Mouse (Mus musculus): ENCODE measurements around the gene Ppp4r4. TPM values are rescaled to one million over a fixed set of nuclear protein-coding genes. Genes with fewer than 3 reads are reported as not detected.
A peak's percentile ranks its signal among the peaks of the same experiment; 100 is the strongest.

The Ppp4r4 gene
- polyA plus RNA-seq, 1 experiment, result 22.3 TPM

DNA sequence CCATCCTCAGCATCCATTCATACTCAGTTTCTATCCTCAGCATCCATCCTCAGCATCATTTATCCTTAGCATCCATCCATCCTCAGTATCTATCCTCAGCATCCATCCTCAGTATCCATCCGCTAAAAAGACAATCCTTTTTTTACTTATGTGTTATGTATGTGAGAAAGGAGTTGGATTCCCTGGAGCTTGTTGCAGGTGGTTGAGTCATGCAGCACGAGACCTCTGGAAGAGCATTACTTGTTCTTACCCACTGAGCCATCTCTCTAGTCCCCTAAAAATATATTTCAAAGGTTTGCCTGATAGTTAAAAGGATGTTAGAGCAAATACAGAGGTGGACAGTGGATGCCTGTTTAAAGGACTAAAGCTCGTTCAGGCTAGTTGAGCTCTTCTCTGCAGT lies 69.8 kb downstream of the Ppp4r4 start:
- H3K4me3 ChIP-seq (replicated peaks; ENCODE audit: insufficient read depth, low read depth, low read length), result no peak overlapping the region
- 83% methylated on average over 3 of the region's 3 CpGs for WGBS

DNA sequence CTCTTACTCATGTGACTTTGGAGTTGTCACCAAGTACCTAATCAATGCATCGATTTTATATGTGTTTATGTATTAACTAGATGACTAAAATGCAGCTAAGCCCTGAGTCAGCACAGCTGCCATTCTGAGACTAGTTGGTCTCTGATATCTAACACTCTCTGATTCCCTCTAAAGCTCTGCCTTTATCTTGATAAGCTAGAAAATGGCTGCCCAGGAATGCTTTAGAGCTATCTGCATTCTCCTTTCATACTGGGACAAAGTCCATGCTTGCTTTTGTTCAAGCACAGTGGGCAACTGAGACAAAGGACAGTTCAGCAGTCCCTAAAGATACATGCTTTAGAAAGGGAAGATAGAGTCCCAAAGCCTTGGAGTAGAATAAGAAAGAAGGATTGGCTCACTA lies 83.1 kb downstream of the Ppp4r4 start:
- H3K4me1 ChIP-seq (ENCODE audit: control insufficient read depth, insufficient read depth, low read length), result no peaks in the 10 kb centered on the region
- no peak overlapping the region for H3K4me3 ChIP-seq (replicated peaks; ENCODE audit: insufficient read depth, low read depth, low read length)
- no peak overlapping the region for H3K27ac ChIP-seq (ENCODE audit: insufficient read depth, low read length)
- no peaks in the 10 kb centered on the region for H3K27me3 ChIP-seq (ENCODE audit: control insufficient read depth, insufficient read depth, low read length)
- 87% methylated on average over 1 of the region's 1 CpGs for WGBS
- no peak for DNase-seq
- TF ChIP-seq POLR2A (IDR thresholded peaks at IDR 0.05; ENCODE audit: borderline replicate concordance, insufficient read depth, low read length) (no peak), CTCF (IDR thresholded peaks at IDR 0.05; ENCODE audit: borderline replicate concordance, insufficient read depth, low read depth, low read length) (no peak)

More for the DNA sequence above, 69.8 kb downstream of the Ppp4r4 start:
- Histone ChIP-seq H3K27me3 (ENCODE audit: control insufficient read depth, insufficient read depth, low read length) (no peaks in the 10 kb centered on the region), H3K4me1 (ENCODE audit: control insufficient read depth, insufficient read depth, low read length) (no peaks in the 10 kb centered on the region), H3K27ac (ENCODE audit: insufficient read depth, low read length) (no peak overlapping the region)
- no peak for DNase-seq
- TF ChIP-seq CTCF (IDR thresholded peaks at IDR 0.05; ENCODE audit: borderline replicate concordance, insufficient read depth, low read depth, low read length), result no peak
- no peak for TF ChIP-seq POLR2A (IDR thresholded peaks at IDR 0.05; ENCODE audit: borderline replicate concordance, insufficient read depth, low read length)

DNA sequence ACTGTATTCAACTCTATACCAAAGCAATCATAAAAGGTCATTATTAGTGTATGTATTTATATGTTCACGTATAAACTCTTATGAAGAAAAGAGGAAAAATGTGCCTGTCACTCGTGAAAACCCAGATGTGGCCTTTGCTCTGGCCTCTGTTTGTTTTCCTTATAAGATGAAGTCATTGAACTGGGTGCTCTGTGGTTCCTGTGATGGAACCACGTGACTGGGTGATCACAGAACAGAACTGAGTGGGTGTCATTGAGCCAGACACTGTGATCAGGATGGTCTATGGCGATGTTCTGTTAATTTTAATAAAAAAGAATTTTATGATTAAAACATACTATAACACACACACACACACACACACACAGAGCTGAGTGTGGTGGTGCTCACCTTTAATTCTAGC lies 83.7 kb downstream of the Ppp4r4 start:
- Histone ChIP-seq H3K27me3 (ENCODE audit: control insufficient read depth, insufficient read depth, low read length) (no peaks in the 10 kb centered on the region), H3K4me3 (replicated peaks; ENCODE audit: insufficient read depth, low read depth, low read length) (no peak overlapping the region), H3K27ac (ENCODE audit: insufficient read depth, low read length) (no peak overlapping the region), H3K4me1 (ENCODE audit: control insufficient read depth, insufficient read depth, low read length) (no peaks in the 10 kb centered on the region)
- no peak for TF ChIP-seq POLR2A (IDR thresholded peaks at IDR 0.05; ENCODE audit: borderline replicate concordance, insufficient read depth, low read length)
- no peak for TF ChIP-seq CTCF (IDR thresholded peaks at IDR 0.05; ENCODE audit: borderline replicate concordance, insufficient read depth, low read depth, low read length)
- 83% methylated on average over 4 of the region's 4 CpGs for WGBS
- DNase-seq, result no peak

DNA sequence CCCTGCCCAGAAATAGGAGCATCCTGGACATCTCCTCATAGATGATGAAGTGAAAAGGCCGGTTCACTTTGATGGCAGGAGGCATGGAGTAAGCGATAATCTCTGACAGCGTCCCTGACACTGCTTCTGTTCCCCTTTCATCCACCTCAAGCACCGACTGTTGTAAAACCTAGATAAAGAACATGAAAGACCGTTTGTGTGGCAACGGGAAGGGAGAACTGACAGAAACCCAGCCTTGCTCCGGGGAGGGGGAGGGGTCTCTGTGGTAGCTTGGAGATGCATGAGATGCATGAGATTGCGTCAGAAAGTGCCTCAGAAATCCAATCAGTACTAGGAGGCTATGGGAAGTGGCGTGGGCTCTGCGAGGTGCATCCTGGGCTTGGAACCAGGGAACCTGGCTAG lies 84.8 kb downstream of the Ppp4r4 start:
- WGBS, result 94% methylated on average over 10 of the region's 10 CpGs
- H3K27ac ChIP-seq (ENCODE audit: insufficient read depth, low read length), result no peak overlapping the region
- no peak for DNase-seq
- TF ChIP-seq POLR2A (IDR thresholded peaks at IDR 0.05; ENCODE audit: borderline replicate concordance, insufficient read depth, low read length), result no peak
- TF ChIP-seq CTCF (IDR thresholded peaks at IDR 0.05; ENCODE audit: borderline replicate concordance, insufficient read depth, low read depth, low read length), result no peak
- H3K4me1 ChIP-seq (ENCODE audit: control insufficient read depth, insufficient read depth, low read length), result no peaks in the 10 kb centered on the region
- H3K27me3 ChIP-seq (ENCODE audit: control insufficient read depth, insufficient read depth, low read length), result no peaks in the 10 kb centered on the region
- H3K4me3 ChIP-seq (replicated peaks; ENCODE audit: insufficient read depth, low read depth, low read length), result no peak overlapping the region

DNA sequence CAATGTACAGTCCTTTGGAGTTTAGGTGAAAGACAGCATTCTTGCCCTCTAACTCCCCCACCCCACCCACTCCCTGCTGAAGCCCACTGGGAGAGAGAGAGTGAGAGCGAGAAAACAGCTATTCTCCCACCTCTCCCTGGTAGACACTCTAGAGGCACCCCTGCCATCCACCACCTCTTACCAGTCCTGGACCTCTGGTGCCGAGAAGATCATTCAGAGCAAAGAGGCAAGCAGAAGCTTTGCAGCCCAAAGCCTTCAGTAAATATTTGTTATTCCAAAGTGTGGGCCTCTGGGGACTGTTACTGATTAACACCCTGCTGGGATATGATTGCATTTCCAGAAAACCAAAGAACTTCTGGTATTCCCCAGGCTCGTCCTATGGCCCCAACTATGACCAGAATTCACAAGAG lies 99.1 kb downstream of the Ppp4r4 start, which contains the start of gene Serpina10:
Gene Serpina10 (minus strand): TSS at position 242 of the 410 bp plus-strand sequence.
- H3K4me3 ChIP-seq (replicated peaks; ENCODE audit: insufficient read depth, low read depth, low read length), result no peak within 1 kb of the TSS
- H3K27me3 ChIP-seq (ENCODE audit: control insufficient read depth, insufficient read depth, low read length), result no peaks in the 10 kb centered on the region; the same call in 1 of the 2 replicates
- DNase-seq, result no peak
- TF ChIP-seq POLR2A (IDR thresholded peaks at IDR 0.05; ENCODE audit: borderline replicate concordance, insufficient read depth, low read length), result no peak
- TF ChIP-seq CTCF (IDR thresholded peaks at IDR 0.05; ENCODE audit: borderline replicate concordance, insufficient read depth, low read depth, low read length), result no peak
- no peak within 1 kb of the TSS for H3K27ac ChIP-seq (ENCODE audit: insufficient read depth, low read length)
- H3K4me1 ChIP-seq (ENCODE audit: control insufficient read depth, insufficient read depth, low read length), result no peaks in the 10 kb centered on the region
- 69% methylated on average over 3 of the region's 3 CpGs for WGBS

DNA sequence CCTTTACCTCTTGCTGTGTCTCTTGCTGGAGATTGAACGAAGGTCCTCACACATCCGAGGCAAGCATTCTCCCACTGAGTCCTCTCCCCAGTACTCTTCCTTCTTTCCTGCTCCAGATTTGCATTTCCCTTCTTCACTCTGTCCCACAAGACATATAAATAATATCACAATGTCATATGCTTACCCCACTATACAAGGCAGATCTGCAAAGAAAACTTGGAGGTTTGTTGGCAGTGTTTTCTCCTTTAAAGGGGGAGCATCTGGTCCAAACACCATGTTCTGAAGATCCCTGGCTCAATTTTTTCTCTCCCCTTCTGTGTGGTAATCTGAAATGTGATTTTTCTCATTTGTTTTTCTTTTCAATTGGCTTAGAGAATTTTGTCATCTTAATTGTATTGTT lies 102.3 kb downstream of the Ppp4r4 start:
- TF ChIP-seq POLR2A (IDR thresholded peaks at IDR 0.05; ENCODE audit: borderline replicate concordance, insufficient read depth, low read length), result no peak
- TF ChIP-seq CTCF (IDR thresholded peaks at IDR 0.05; ENCODE audit: borderline replicate concordance, insufficient read depth, low read depth, low read length), result no peak
- H3K27me3 ChIP-seq (ENCODE audit: control insufficient read depth, insufficient read depth, low read length), result no peaks in the 10 kb centered on the region; the same call in 1 of the 2 replicates
- no peak overlapping the region for H3K4me3 ChIP-seq (replicated peaks; ENCODE audit: insufficient read depth, low read depth, low read length)
- 58% methylated on average over 2 of the region's 2 CpGs for WGBS
- H3K27ac ChIP-seq (ENCODE audit: insufficient read depth, low read length), result no peak overlapping the region
- no peaks in the 10 kb centered on the region for H3K4me1 ChIP-seq (ENCODE audit: control insufficient read depth, insufficient read depth, low read length)
- no peak for DNase-seq

DNA sequence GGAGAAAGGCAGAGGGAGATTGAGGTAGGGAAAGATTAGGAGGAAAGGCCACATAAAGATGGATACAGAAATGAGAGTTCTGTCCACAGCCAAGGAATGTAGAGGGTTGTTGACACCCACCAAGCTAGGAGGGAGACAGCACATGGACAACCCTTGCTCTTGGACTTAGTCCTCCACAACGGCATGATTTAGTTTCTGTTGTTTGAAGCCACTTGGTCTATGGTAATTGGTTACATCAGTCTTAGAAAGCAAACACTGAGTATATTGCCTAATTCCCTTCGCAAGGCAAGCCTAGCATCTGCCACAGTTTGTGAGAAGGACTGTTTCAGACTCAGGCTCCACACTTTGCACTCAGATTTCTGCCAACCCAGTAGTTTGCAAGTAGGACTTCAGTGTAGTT lies 103.8 kb downstream of the Ppp4r4 start:
- H3K27ac ChIP-seq (ENCODE audit: insufficient read depth, low read length), result no peak overlapping the region
- H3K4me1 ChIP-seq (ENCODE audit: control insufficient read depth, insufficient read depth, low read length), result no peaks in the 10 kb centered on the region
- no peak for TF ChIP-seq CTCF (IDR thresholded peaks at IDR 0.05; ENCODE audit: borderline replicate concordance, insufficient read depth, low read depth, low read length)
- no peak for TF ChIP-seq POLR2A (IDR thresholded peaks at IDR 0.05; ENCODE audit: borderline replicate concordance, insufficient read depth, low read length)
- H3K4me3 ChIP-seq (replicated peaks; ENCODE audit: insufficient read depth, low read depth, low read length), result no peak overlapping the region
- DNase-seq, result no peak
- no peaks in the 10 kb centered on the region for H3K27me3 ChIP-seq (ENCODE audit: control insufficient read depth, insufficient read depth, low read length)
- 89% methylated on average over 2 of the region's 2 CpGs for whole genome bisulfite sequencing

DNA sequence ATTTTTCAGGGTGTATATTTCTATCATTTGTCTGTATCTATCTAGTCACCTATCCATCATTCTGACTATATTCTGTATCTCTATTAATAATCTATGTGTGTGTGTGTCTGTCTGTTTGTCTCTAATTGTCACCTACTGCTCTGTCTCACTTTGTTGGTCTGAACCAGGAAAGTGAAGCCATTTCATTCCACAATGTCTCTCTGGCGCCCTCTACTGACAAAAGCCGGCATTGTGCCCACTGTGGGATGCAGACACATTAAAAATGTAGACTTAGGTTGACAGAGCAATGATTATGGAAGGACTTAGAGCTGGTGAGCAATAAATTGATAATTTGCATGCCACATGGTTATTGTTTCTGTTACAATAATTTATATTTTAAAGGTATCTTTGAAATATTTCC lies 111.3 kb downstream of the Ppp4r4 start:
- Histone ChIP-seq H3K27ac (ENCODE audit: insufficient read depth, low read length) (no peak overlapping the region), H3K4me3 (replicated peaks; ENCODE audit: insufficient read depth, low read depth, low read length) (no peak overlapping the region), H3K4me1 (ENCODE audit: control insufficient read depth, insufficient read depth, low read length) (no peaks in the 10 kb centered on the region), H3K27me3 (ENCODE audit: control insufficient read depth, insufficient read depth, low read length) (no peaks in the 10 kb centered on the region)
- WGBS, result 0% methylated on average over 2 of the region's 2 CpGs
- TF ChIP-seq CTCF (IDR thresholded peaks at IDR 0.05; ENCODE audit: borderline replicate concordance, insufficient read depth, low read depth, low read length) (peak; percentile 66), POLR2A (IDR thresholded peaks at IDR 0.05; ENCODE audit: borderline replicate concordance, insufficient read depth, low read length) (no peak)
- DNase-seq, result peak; percentile 41 to 69
